Mouse (Mus musculus): Measurements from ENCODE around the gene Vmn1r58.
"Not testable (repeated sequence)": the region's sequence is repeated elsewhere in the genome, so short reads cannot be mapped to it uniquely, and the experiment has no call there.

The Vmn1r58 gene

DNA sequence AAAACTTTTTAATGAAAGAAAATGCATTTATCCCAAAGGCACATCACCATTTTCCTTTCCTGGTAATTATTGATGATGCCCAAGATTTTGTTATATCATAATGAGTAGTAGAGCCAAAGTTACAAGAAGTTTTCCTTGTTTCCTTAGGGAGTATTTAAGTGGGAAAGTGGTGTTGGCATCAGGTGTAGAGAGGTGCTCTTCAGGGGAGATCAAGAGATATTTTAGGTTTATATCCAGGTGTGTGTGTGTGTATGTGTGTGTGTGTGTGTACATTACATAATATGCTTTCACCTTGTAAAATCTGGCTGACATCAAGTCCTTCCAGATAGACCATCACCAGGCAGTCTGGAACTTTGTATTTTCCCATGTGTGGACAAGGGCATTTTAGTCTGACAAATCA, at the start of gene Vmn1r58:
Gene Vmn1r58, minus strand, starts transcription at position 101 of the 400 bp plus-strand sequence.
- not testable (repeated sequence) for DNase-seq (ENCODE audit: low read depth in 1 of 2, low spot score in 2 of 2)

DNA sequence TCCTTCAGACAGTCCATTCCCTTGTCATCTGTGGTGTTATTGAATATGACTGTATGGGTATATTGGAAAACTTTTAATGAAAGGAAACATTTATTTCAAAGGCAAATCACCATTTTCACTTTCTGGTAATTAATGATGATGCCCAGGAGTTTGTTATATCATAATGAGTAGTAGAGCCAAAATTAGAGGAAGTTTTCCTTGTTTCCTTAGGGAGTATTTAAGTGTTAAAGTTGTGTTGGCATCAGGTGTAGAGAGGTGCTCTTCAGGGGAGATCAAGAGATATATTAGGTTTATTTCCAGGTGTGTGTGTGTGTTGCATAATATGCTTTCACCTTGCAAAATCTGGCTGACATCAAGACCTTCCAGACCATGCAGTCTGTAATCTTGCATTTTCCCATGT, 43.5 kb upstream of the Vmn1r58 start, which contains the start of gene Vmn1r59:
Gene Vmn1r59, minus strand, starts transcription at position 101 of the 400 bp plus-strand sequence.
- no peak for DNase-seq (ENCODE audit: low read depth in 1 of 2, low spot score in 2 of 2)

- DNase-seq (ENCODE audit: low read depth in 1 of 2, low spot score in 2 of 2): not testable (repeated sequence)
Measured at GRCm38 (mm10) chr7:5454011-5454410, 40.8 kb upstream of the Vmn1r58 start.

DNA sequence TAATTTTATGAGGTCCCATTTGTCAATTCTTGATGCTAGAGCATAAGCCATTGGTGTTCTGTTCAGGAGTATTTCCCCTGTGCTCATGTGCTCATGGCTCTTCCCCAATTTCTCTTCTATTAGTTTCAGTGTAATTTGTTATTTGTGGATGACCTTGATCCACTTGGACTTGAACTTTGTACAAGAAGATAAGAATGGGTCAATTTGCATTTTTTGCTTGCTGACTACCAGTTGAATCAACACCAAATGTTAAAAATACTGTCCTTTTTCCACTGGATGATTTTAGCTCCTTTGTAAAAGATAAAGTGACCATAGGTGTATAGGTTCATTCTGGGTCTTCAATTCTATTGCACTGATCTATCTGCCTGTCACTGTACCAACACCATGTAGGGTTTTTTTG, 35.4 kb upstream of the Vmn1r58 start:
- DNase-seq (ENCODE audit: low read depth in 1 of 2, low spot score in 2 of 2): no peak

- no peak for DNase-seq (ENCODE audit: low read depth in 1 of 2, low spot score in 2 of 2)
Measured at GRCm38 (mm10) chr7:5406201-5406600, 7.0 kb downstream of the Vmn1r58 start.

GRCm38 (mm10) chr7:5366724-5367123, 46.5 kb downstream of the Vmn1r58 start:
- no peak for DNase-seq (ENCODE audit: low read depth in 1 of 2, low spot score in 2 of 2)

GRCm38 (mm10) chr7:5363599-5363998, 49.6 kb downstream of the Vmn1r58 start:
- DNase-seq (ENCODE audit: low read depth in 1 of 2, low spot score in 2 of 2): no peak

All from monocyte, adult 2 months (primary cell).